Mouse (Mus musculus) c-Kit-positive CD71-negative TER-119-negative erythroid progenitor cells, embryonic 14.5 days (primary cell): ENCODE data around the gene Gpr180.
A peak's percentile ranks its signal among the peaks of the same experiment; 100 is the strongest.
"Not testable (repeated sequence)": the region's sequence is repeated elsewhere in the genome, so short reads cannot be mapped to it uniquely, and the experiment has no call there.

Experiments used
- DNase-seq: peaks from one replicate; pipeline ENCODE4 v3.0.0-alpha.2; 2013; ENCODE audit warnings: low read depth

The Gpr180 gene

GRCm38 (mm10) chr14:118136744-118137452 lies at the start of gene Gpr180:
Gpr180 (plus strand) TSS chr14:118137158.
- peak; percentile 87 for DNase-seq

DNA sequence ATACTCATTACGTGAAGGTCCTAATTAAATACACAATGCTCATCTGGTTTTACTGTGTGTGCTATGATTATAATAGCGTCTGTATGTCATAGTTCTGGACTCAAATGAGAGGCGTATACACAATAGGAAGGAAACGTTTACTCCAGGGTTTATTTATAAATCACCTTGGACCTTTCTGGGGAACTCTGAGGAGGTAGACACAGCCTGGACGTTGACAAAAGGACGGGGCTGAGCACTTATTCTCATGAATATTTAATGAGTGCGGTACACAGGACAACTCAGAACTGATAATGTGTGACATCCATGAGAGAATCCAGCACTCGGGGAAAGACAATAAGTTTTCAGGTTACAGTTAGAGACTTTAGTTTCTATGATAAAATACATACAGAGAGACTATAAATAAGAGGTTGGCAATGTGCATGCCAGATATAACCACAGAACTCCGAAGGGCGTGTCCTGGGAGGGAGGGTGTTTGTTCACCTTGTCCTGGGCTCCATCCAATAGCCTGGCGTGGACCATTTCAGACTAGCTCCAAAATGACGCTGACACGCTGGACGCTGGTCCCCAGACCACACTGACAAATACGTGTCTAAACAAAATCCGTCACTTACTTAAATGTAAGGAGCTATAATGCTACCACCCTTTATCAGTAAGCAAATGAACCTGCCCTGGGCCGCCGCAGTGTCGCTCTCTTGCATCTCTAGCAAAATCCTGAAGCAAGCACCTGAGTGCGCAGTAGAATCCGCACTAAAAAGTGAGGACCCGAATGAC lies 48.3 kb upstream of the Gpr180 start:
- DNase-seq, result peak; percentile 34

GRCm38 (mm10) chr14:118089215-118089805 lies 47.6 kb upstream of the Gpr180 start:
- DNase-seq, result peak; percentile 72

GRCm38 (mm10) chr14:118089806-118090392 lies 47.1 kb upstream of the Gpr180 start:
- DNase-seq, result peak; percentile 18

DNA sequence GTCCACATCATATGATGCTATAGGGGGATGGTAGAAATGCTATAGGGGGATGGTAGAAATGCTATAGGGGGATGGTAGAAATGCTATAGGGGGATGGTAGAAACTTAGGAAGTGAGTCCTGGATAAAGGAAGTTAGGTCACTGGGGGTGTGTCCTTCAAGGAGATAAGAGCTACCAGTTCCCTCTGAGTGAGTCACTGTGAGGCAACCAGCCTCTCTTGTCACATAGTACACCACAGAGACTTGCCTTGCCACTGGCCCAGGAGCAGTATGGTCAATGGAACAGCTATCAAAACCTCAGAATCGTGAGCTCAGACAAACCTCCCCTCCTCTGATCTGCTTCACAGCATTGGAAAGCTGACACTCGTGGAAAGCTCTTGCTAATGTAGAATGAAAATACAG lies 38.7 kb upstream of the Gpr180 start:
- DNase-seq, result peak; percentile 29

- DNase-seq, result no peak
Observed at GRCm38 (mm10) chr14:118101227-118101990, 35.5 kb upstream of the Gpr180 start.

DNA sequence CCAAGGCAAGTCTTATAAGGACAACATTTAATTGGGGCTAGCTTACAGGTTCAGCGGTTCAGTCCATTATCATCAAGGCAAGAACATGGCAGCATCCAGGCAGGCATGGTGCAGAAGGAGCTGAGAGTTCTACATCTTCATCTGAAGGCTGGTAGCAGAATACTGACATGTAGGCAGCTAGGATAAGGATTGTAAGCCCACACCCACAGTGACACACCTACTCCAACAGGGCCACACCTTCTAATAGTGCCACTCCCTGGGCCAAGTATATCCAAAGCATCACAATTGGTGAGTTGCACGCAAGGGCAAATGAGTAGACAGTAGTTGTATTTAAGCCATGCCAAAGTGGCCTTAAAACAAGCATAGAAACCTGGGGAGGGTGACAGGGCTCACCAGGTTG lies 29.5 kb upstream of the Gpr180 start:
- not testable (repeated sequence) for DNase-seq

DNA sequence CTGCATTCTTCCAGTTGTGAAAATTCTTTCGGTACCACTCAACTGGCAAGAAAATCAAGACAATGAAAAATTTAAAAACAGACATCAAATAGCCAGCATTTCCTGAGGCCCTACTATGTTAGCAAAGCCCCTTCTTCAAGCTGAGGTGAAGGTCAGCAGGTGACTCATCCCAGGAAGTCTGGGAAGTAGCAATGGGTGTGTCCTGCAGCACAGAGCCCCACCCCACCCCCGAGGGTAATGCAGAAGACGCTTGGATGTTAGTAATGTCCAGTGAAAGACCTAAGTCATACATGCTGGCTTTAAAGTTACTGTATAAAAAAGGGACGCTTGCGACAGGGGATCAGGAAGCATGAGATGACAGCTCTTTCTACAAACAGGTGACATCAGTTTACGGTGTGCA lies 23.8 kb upstream of the Gpr180 start:
- no peak for DNase-seq

DNA sequence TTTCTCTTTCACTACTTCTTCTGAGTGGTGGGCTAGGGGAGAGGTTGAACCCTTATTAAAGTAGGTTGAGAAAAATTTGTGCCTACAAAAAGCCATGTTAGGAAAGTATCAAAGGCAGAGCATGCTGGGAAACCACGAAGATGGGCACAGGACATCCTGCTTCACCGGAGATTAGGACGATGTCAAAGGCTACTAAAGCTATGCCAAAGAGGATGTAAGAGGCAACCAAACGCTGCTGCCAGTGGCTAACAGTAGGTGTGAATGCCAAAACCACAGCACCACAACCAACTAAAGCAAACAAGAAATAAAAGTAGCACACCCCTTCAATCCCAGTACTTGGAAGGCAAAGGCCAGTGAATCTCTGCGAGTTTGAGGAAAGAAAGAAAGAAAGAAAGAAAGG lies 12.8 kb upstream of the Gpr180 start:
- DNase-seq, result no peak

- no peak for DNase-seq
Observed at GRCm38 (mm10) chr14:118124771-118125170, 12.2 kb upstream of the Gpr180 start.

- no peak for DNase-seq
Observed at GRCm38 (mm10) chr14:118126301-118126700, 10.7 kb upstream of the Gpr180 start.

GRCm38 (mm10) chr14:118131472-118131871 lies 5.5 kb upstream of the Gpr180 start:
- no peak for DNase-seq

GRCm38 (mm10) chr14:118131931-118132641 lies 4.9 kb upstream of the Gpr180 start:
- no peak for DNase-seq

GRCm38 (mm10) chr14:118132642-118132977 lies 4.3 kb upstream of the Gpr180 start, which contains the start of gene Tgds:
Tgds (minus strand) TSS chr14:118132755.
- peak; percentile 97 for DNase-seq

DNA sequence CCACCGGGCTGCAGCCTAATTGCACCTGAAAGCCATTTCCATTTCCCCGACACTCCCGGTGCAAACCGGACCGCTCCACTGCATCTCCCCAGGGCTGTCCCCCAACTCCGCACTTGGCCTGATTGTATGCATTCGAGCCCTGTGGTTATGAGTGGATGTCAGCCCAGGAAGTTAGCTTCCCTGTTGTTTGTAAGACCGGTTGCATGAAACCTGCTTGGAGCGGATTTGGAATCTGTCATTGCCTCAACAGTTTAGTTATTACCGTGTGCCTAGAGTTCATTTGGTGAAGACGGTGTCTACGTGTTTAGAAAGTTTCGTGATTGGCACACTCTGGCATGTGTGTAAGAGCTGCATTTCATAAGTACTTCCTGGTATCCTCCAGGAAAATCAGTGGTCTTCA lies 529 bp downstream of the Gpr180 start:
- DNase-seq, result no peak

DNA sequence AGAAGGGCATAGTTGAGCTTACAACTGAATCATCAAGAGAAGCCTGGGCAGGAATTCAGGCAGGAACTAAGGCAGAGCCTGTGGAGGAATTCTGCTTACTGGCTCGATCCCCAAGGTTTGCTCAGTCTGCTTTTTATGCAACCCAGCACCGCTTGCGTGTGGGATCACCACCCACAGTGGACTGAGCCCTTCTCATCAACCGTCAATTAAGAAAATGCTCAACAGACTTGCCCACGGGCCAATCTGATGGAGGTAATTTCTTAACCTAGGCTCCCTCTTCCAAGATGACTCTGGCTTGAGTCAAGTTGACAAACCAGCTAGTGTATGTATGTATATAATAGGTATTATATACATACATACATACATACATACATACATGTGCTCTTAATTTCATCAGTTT lies 5.3 kb downstream of the Gpr180 start:
- no peak for DNase-seq

- no peak for DNase-seq
Observed at GRCm38 (mm10) chr14:118148046-118148445, 11.1 kb downstream of the Gpr180 start.

DNA sequence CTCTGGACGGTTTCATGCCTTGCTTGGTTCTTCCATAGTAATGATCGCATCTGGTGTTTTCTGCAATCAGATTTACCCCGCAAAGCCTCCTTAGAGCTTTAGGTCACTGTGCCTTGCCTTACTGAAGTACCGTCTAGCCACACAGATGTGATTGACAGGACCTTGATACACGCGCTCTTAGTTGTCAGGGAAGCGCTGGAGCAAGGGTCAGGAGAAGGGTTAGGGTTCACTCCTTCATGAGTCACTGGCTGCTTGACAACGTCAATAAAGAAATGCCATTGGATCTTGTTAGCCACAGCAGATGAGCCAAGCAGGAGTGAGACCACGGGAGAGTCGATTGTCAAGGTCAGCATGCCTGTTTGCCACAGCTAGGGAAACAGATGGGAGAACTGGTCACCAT lies 11.6 kb downstream of the Gpr180 start:
- no peak for DNase-seq

GRCm38 (mm10) chr14:118150656-118151551 lies 13.9 kb downstream of the Gpr180 start:
- no peak for DNase-seq

DNA sequence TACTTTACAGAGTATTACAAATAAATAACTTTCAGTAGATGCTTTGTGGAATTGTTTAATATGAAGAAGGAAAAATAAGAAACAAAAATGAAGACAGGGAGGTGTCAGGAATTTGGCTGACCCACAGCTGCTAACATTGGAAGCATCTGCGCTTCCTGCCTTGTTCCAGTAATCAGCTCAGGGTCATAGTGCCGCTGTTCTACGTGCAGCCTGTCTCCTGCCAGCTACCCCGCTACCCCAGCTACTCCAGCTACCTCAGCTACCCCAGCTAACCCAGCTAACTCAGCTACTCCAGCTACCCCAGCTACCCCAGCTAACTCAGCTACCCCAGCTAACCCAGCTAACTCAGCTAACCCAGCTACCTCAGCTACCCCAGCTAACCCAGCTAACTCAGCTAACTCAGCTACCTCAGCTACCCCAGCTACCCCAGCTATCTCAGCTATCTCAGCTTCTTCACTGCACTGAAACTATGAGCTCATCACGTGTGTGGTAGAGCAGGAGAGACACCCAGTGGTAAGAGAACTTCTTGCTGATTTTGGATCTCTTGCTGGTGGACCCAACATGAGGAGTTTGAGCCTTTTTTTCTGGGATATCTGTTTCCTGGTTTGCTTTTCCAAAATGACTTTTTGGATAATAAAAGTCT lies 14.8 kb downstream of the Gpr180 start:
- DNase-seq, result peak; percentile 24
